Mouse (Mus musculus): ENCODE data around the gene Tgm5.
A peak's percentile ranks its signal among the peaks of the same experiment; 100 is the strongest.
"Not testable (repeated sequence)": the region's sequence is repeated elsewhere in the genome, so short reads cannot be mapped to it uniquely, and the experiment has no call there.

Tgm5 gene

GRCm38 (mm10) chr2:121085480-121086185, at the start of gene Tgm5:
TSS of gene Tgm5 (minus strand) at chr2:121085841.
- peak; percentile 47 for DNase-seq

GRCm38 (mm10) chr2:121132822-121133221, 47.2 kb upstream of the Tgm5 start:
- DNase-seq = no peak

GRCm38 (mm10) chr2:121128865-121129620, 43.4 kb upstream of the Tgm5 start:
- no peak for DNase-seq

- DNase-seq = no peak
These were observed 41.9 kb upstream of the Tgm5 start for GRCm38 (mm10) chr2:121127536-121127935.

- not testable (repeated sequence) for DNase-seq
These were observed 40.7 kb upstream of the Tgm5 start for GRCm38 (mm10) chr2:121126302-121126701.

GRCm38 (mm10) chr2:121119260-121119659, 33.6 kb upstream of the Tgm5 start:
- no peak for DNase-seq

- no peak for DNase-seq
These were observed 29.8 kb upstream of the Tgm5 start for GRCm38 (mm10) chr2:121115418-121115817.

- DNase-seq = no peak
These were observed 24.1 kb upstream of the Tgm5 start, which contains the start of gene Tgm7 for GRCm38 (mm10) chr2:121109695-121110094. TSS of gene Tgm7 (minus strand) at chr2:121109795.

GRCm38 (mm10) chr2:121105940-121106339, 20.3 kb upstream of the Tgm5 start:
- no peak for DNase-seq

- peak; percentile 65 for DNase-seq
These were observed 16.4 kb upstream of the Tgm5 start for GRCm38 (mm10) chr2:121102051-121102450.

- no peak for DNase-seq
These were observed 4.1 kb upstream of the Tgm5 start for GRCm38 (mm10) chr2:121089751-121090150.

GRCm38 (mm10) chr2:121088507-121088906, 2.9 kb upstream of the Tgm5 start:
- DNase-seq = no peak

- DNase-seq = no peak
These were observed 3.0 kb downstream of the Tgm5 start for GRCm38 (mm10) chr2:121082626-121083025.

GRCm38 (mm10) chr2:121074747-121075146, 10.9 kb downstream of the Tgm5 start:
- DNase-seq = no peak

GRCm38 (mm10) chr2:121071871-121072270, 13.8 kb downstream of the Tgm5 start:
- DNase-seq = no peak

- DNase-seq = no peak
These were observed 16.1 kb downstream of the Tgm5 start for GRCm38 (mm10) chr2:121069506-121069905.

GRCm38 (mm10) chr2:121067116-121067515, 18.5 kb downstream of the Tgm5 start:
- no peak for DNase-seq

- DNase-seq = no peak
These were observed 24.3 kb downstream of the Tgm5 start for GRCm38 (mm10) chr2:121061315-121061714.

- DNase-seq = no peak
These were observed 27.6 kb downstream of the Tgm5 start for GRCm38 (mm10) chr2:121057997-121058396.

- no peak for DNase-seq
These were observed 29.7 kb downstream of the Tgm5 start for GRCm38 (mm10) chr2:121055915-121056314.

- peak; percentile 17 for DNase-seq
These were observed 31.6 kb downstream of the Tgm5 start for GRCm38 (mm10) chr2:121054060-121054459.

GRCm38 (mm10) chr2:121052176-121052575, 33.5 kb downstream of the Tgm5 start:
- DNase-seq = no peak

- DNase-seq = no peak
These were observed 40.0 kb downstream of the Tgm5 start for GRCm38 (mm10) chr2:121045653-121046052.

GRCm38 (mm10) chr2:121041098-121041497, 44.5 kb downstream of the Tgm5 start:
- DNase-seq = peak; percentile 32
